Mouse (Mus musculus): ENCODE data around the gene Tmem253.

The Tmem253 gene

GRCm38 (mm10) chr14:52008321-52009203 is 6.9 kb upstream of the Tmem253 start:
- peak; percentile 91 to 93 for DNase-seq (ENCODE audit: low spot score in 2 of 2)

- DNase-seq (ENCODE audit: low spot score in 2 of 2): no peak
These were observed 6.1 kb upstream of the Tmem253 start for GRCm38 (mm10) chr14:52009361-52009760.

- DNase-seq (ENCODE audit: low spot score in 2 of 2): no peak
These were observed 5.6 kb upstream of the Tmem253 start for GRCm38 (mm10) chr14:52009841-52010240.

GRCm38 (mm10) chr14:52010446-52011111 is 4.9 kb upstream of the Tmem253 start:
- peak; percentile 55 to 62 for DNase-seq (ENCODE audit: low spot score in 2 of 2)

- DNase-seq (ENCODE audit: low spot score in 2 of 2): no peak
These were observed 3.8 kb upstream of the Tmem253 start for GRCm38 (mm10) chr14:52011683-52012082.

- peak; percentile 75 to 79 for DNase-seq (ENCODE audit: low spot score in 2 of 2)
These were observed 3.4 kb upstream of the Tmem253 start for GRCm38 (mm10) chr14:52012085-52012484.

- no peak for DNase-seq (ENCODE audit: low spot score in 2 of 2)
These were observed 2.9 kb upstream of the Tmem253 start for GRCm38 (mm10) chr14:52012553-52012952.

GRCm38 (mm10) chr14:52013021-52013610 is 2.3 kb upstream of the Tmem253 start:
- no peak for DNase-seq (ENCODE audit: low spot score in 2 of 2)

- DNase-seq (ENCODE audit: low spot score in 2 of 2): no peak
These were observed 1.7 kb upstream of the Tmem253 start for GRCm38 (mm10) chr14:52013771-52014219.

- DNase-seq (ENCODE audit: low spot score in 2 of 2): no peak
These were observed 1.1 kb upstream of the Tmem253 start for GRCm38 (mm10) chr14:52014271-52014760.

- DNase-seq (ENCODE audit: low spot score in 2 of 2): no peak
These were observed 622 bp upstream of the Tmem253 start for GRCm38 (mm10) chr14:52014761-52015311.

GRCm38 (mm10) chr14:52016625-52017405 is 1.4 kb downstream of the Tmem253 start:
- DNase-seq (ENCODE audit: low spot score in 2 of 2): no peak

GRCm38 (mm10) chr14:52017662-52018061 is 2.2 kb downstream of the Tmem253 start:
- DNase-seq (ENCODE audit: low spot score in 2 of 2): no peak

GRCm38 (mm10) chr14:52018248-52019050 is 3.0 kb downstream of the Tmem253 start:
- DNase-seq (ENCODE audit: low spot score in 2 of 2): no peak

GRCm38 (mm10) chr14:52019051-52019589 is 3.7 kb downstream of the Tmem253 start:
- peak in 1 of 2 experiments; percentile 47 for DNase-seq (ENCODE audit: low spot score in 2 of 2)

GRCm38 (mm10) chr14:52019590-52020340 is 4.3 kb downstream of the Tmem253 start:
- peak; percentile 99 for DNase-seq (ENCODE audit: low spot score in 2 of 2)

- DNase-seq (ENCODE audit: low spot score in 2 of 2): peak; percentile 74 to 77
These were observed 5.2 kb downstream of the Tmem253 start, which contains the start of gene Zfp219 for GRCm38 (mm10) chr14:52020486-52021137. TSS of gene Zfp219 (minus strand) at chr14:52020733.

- DNase-seq (ENCODE audit: low spot score in 2 of 2): no peak
These were observed 5.7 kb downstream of the Tmem253 start for GRCm38 (mm10) chr14:52021138-52021529.
